Mouse (Mus musculus) common myeloid progenitor, adult 5-6 weeks (primary cell): ENCODE measurements around the gene Gtpbp1. TPM values are rescaled to one million over a fixed set of nuclear protein-coding genes. Genes with fewer than 3 reads are reported as not detected.
"Not testable (repeated sequence)": the region's sequence is repeated elsewhere in the genome, so short reads cannot be mapped to it uniquely, and the experiment has no call there.

Experiments used
- ATAC-seq: replicated peaks from 2 replicates; pipeline ENCODE4 v1.8.0; 2016; ENCODE audit warnings: low read depth, mild to moderate bottlenecking, moderate TSS enrichment, inconsistent platforms; ENCODE audit not compliant: poor library complexity, severe bottlenecking
- total RNA-seq: library from RNA; stranded (forward); fragments of 200-1000, 187-1606 nt; gene quantifications from 2 replicates; pipeline ENCODE4 v1.2.3, GENCODE M21; 2017

Gtpbp1 gene
- 55.1 and 66.9 TPM in 2 replicates for total RNA-seq

GRCm38 (mm10) chr15:79690426-79691022 lies at the start of gene Gtpbp1:
Gtpbp1 (plus strand) TSS chr15:79690845.
- peak; percentile 70 for ATAC-seq

- 0 out of 2 replicates have a peak, but pooled peaks have one; percentile 39 for ATAC-seq
Measured at GRCm38 (mm10) chr15:79641135-79641817, 49.4 kb upstream of the Gtpbp1 start.

DNA sequence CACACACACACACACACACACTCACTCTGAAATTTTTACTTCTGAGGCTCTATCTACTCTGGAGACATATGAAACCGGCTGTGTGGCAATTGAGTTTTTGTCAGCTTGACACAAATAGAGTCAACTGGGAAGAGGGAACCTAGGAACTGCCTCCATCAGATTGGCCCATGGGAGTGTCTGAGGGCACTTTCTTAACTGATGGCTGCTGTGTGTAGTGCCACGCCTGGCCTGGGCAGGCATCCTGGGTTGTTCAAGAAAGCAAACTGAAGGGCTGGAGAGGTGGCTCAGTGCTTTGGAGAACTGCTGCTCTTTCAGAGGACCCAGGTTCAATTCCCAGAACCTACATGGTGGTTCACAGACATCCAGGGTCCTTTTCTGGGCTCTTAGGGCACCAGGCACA lies 45.2 kb upstream of the Gtpbp1 start:
- ATAC-seq = no peak

DNA sequence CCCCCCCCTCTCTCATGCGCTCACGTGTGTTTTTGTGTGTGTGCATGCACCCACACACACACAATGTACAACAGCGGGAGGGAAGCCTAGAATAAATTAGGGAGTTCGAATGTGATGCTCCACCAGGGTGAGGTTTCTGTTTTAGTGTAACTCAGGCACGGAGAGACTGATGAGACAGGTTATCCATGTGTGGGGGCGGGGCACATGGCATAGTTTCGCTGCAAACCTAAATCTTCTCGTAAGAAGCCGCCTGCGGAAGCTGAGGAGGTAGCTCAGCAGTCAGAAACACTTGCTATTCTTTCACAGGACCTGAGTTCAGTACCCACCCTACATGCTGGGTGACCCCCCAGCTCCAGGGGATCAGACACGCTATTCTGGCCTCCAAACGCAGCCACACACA lies 42.5 kb upstream of the Gtpbp1 start:
- ATAC-seq = no peak

- ATAC-seq = peak; percentile 90
Measured at GRCm38 (mm10) chr15:79650569-79650968, 40.1 kb upstream of the Gtpbp1 start.

GRCm38 (mm10) chr15:79651481-79651880 lies 39.2 kb upstream of the Gtpbp1 start:
- no peak for ATAC-seq

GRCm38 (mm10) chr15:79656451-79656850 lies 34.2 kb upstream of the Gtpbp1 start:
- no peak for ATAC-seq

DNA sequence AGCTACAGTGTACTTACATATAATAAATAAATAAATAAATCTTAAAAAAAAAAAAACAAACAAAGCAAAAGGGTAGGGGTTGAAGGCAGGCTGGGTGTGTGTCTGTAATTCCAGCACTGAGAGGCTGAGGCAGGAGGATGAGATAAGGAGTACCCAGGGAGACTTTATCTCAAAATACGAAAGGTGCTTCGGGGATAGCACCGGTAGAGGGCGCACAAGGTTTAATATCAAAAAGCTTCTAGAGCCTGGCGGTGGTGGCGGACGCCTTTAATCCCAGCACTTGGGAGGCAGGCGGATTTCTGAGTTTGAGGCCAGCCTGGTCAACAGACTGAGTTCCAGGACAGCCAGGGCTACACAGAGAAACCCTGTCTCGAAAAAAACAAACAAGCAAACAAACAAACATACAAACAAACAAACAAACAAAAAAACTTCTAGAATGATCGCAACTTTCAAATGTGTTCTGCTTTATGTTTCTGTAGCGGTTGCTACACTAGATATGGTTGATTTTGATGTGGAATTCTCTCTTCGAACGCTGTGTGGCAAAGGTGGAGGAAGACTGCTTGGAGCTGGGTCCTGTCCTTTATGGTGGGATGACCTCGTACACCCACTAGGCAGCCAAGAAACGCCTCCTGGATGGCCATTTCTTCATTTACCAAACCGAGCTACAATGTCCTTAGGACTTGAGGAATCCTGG lies 32.7 kb upstream of the Gtpbp1 start:
- ATAC-seq = peak; percentile 69

- peak; percentile 84 for ATAC-seq
Measured at GRCm38 (mm10) chr15:79658531-79659375, 31.9 kb upstream of the Gtpbp1 start, which contains the start of the genes Fam227a and Cby1. Fam227a (minus strand) TSS chr15:79658956. Cby1 (plus strand) TSS chr15:79659199.

- no peak for ATAC-seq
Measured at GRCm38 (mm10) chr15:79661852-79662251, 28.8 kb upstream of the Gtpbp1 start.

DNA sequence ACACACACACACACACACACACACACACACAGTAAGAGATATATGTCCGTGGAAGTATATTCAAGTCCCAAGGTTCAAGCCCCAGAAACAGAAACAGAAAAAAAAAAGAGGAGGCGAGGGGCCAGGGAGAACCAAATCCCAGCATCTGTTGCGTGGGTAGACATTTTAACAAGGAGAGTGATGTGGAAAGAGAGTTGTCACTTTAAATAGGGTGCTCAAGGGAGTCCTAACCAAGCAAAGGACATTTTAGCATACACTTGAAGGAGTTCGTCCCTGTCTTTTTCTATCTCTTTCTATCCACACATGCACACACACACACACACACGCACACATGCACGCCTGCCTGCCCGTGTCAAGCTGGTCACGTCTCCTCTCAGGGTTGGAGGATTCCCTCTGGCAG lies 26.0 kb upstream of the Gtpbp1 start:
- ATAC-seq = no peak

DNA sequence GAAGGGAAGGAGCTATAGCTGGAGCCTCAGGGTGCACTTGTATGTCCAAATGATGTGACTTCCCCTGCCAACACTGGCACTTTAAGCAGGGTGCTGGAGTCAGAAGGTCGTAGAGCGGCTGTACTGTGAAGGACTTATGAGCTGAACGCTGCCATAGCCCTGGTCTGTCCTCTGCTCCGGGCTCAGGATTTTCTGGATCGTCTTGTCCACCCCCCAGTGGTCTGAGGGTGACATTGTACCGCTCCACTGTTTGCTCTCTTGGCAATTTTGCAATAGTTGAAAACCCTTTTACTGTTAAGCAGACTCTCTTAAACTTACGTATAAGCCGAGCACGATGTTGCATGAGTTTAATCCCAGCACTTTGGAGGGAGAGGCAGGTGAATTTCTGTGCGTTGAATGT lies 21.4 kb upstream of the Gtpbp1 start:
- ATAC-seq = no peak

GRCm38 (mm10) chr15:79670249-79670971 lies 20.2 kb upstream of the Gtpbp1 start, which contains the start of gene Tomm22:
Tomm22 (plus strand) TSS chr15:79670861.
- peak; percentile 98 for ATAC-seq

DNA sequence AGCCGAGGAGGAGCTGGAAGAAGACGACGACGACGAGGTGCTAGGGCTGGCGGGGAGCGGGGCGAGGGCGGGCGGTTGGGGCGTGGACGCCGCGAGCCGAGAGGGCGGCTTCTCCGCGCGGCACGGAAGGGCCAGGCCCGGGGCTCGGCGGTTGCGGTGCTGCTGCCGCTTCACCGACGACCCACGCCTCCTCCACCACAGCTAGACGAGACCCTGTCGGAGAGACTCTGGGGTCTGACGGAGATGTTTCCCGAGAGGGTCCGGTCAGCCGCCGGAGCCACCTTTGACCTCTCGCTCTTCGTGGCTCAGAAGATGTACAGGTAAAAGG lies 19.7 kb upstream of the Gtpbp1 start:
- no peak for ATAC-seq

- not testable (repeated sequence) for ATAC-seq
Measured at GRCm38 (mm10) chr15:79671828-79672348, 18.8 kb upstream of the Gtpbp1 start.

DNA sequence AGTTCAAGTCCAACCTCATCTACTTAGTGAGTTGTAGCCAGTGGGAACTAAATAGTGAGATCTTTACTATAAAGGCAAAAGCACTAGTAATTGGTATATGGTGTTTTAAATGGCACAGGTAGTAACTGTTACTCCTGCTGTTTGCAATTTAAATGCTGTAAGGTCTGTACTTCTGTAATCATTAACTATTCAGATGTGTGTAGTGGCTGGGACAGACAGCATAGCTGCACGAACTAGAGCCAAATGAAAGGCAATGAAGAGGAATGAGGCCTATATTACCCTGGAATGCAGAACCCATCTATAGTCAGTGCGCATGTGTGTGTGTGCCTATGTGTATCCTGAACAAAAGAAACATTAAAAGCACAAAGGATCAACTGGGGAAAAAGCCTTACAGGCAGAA lies 12.7 kb upstream of the Gtpbp1 start:
- ATAC-seq = no peak

GRCm38 (mm10) chr15:79681973-79682372 lies 8.7 kb upstream of the Gtpbp1 start:
- ATAC-seq = no peak

DNA sequence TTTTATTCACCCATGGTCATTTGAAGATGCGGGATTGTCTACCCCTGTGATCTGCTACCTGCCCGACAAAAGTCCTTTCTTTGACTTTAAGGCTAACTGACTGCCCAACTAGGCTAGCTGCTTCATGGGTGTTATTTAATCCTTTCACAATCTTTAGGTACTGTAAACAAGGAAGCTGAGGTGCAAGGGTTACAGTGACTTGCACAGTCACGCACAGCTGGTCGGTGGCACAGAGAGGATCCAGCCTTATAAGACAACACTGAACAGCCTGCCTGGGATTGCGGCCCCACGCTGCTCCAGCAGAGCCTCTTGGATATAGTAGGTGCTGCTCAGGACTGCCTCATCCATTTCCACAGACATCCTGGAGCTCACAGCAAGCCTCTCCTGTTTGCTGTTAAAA lies 7.5 kb upstream of the Gtpbp1 start:
- no peak for ATAC-seq

DNA sequence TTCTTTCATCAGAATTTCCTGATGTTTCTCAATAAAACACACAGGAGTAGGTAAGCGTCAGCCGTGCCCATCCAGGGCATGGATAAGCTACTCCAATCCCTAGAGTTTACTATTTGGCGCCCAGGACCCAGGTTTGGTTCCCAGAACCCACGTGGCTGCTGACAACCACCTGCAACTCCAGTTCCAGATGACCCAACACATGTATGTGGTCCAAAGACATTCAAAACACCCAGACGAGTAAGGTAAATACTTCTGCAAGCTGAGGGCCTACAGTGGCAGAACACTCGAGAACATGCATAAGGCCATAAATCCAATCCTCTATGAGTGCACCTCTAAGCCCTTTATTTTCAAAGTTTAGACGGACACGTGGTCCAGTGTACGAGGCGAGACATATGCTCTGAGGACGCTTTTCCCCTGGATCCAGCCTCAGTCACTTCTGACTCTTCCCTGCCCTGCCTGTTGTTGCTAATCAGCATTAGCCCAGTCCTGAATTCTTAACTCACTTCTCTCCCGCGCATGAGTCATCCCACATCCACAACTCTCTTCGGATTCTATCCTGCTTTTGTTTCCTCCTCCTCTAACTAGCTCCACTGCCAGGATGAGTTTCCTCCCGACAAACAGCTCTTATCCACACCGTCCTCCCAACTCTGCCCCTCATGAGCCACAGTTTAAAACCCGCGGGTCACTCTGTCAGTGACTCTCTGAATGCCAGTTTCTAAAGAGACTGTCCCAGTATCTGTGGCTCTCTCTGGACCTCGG lies 6.8 kb upstream of the Gtpbp1 start:
- no peak for ATAC-seq
